Mouse (Mus musculus) lung, embryonic 14.5 days (tissue): Measurements from ENCODE around the gene Pla2g6. TPM values are rescaled to one million over a fixed set of nuclear protein-coding genes. Genes with fewer than 3 reads are reported as not detected.

Experiments used
- ATAC-seq: fragments of 200-750 bp; cut with Nextera tagmentation; 2 replicates; pipeline ENCODE4 v1.8.0; 2017; ENCODE audit warnings: mild to moderate bottlenecking, moderate TSS enrichment, moderate library complexity; ENCODE audit not compliant: insufficient read depth
- DNase-seq: peaks from one replicate; pipeline ENCODE4 v3.0.0-alpha.2; 2015
- H3K27ac ChIP-seq: fragments of 300-500 bp; sonication (generic); 2 replicates; pipeline ENCODE4 v1.5.1; 2014; ENCODE audit warnings: low read depth, mild to moderate bottlenecking, moderate library complexity
- H3K27me3 ChIP-seq: fragments of 300-500 bp; sonication (generic); 2 replicates; pipeline ENCODE4 v1.6.1; 2014; ENCODE audit warnings: low read length, control low read depth; ENCODE audit not compliant: insufficient read depth
- H3K36me3 ChIP-seq: fragments of 300-500 bp; sonication (generic); 2 replicates; pipeline ENCODE4 v1.6.1; 2014; ENCODE audit warnings: control low read depth; ENCODE audit not compliant: insufficient read depth
- H3K4me1 ChIP-seq: fragments of 300-500 bp; sonication (generic); 2 replicates; pipeline ENCODE4 v1.6.1; 2014; ENCODE audit warnings: antibody characterized with exemption, control low read depth; ENCODE audit not compliant: insufficient read depth
- H3K4me2 ChIP-seq: fragments of 300-500 bp; sonication (generic); 2 replicates; pipeline ENCODE4 v1.6.1; 2014; ENCODE audit warnings: mild to moderate bottlenecking
- H3K4me3 ChIP-seq: fragments of 300-500 bp; sonication (generic); 2 replicates; pipeline ENCODE4 v1.5.1; 2014; ENCODE audit warnings: low read depth, low read length
- H3K9ac ChIP-seq: fragments of 300-500 bp; sonication (generic); 2 replicates; pipeline ENCODE4 v1.6.1; 2014
- H3K9me3 ChIP-seq: fragments of 300-500 bp; sonication (generic); 2 replicates; pipeline ENCODE4 v1.6.1; 2016; ENCODE audit warnings: low read depth, low read length, control low read depth
- CTCF ChIP-seq: IDR thresholded peaks from 2 replicates; pipeline ENCODE4 v1.5.1; 2016; ENCODE audit warnings: antibody characterized with exemption, low read depth
- WGBS: fragments of 180-500 bp; shearing (Covaris S2); extraction: QIAGEN DNeasy Blood & Tissue Kit; methylation state at CpG from one replicate; pipeline ENCODE4 v1.1.7; 2014; 5-methylcytosine and 5-hydroxymethylcytosine counted together
- microRNA counts: library from miRNA; unstranded; fragments of <30 nt; microRNA quantifications from one replicate; lab custom pipeline; 2016
- microRNA-seq: library from miRNA; unstranded; fragments of <30 nt; microRNA quantifications from one replicate; pipeline ENCODE4, GENCODE M21; 2016; ENCODE audit warnings: borderline number of aligned reads
- polyA plus RNA-seq: library from polyadenylated mRNA; unstranded; fragments of >200 nt; fragmentation: Nextera tagmentation; extraction: Ambion mirVana; gene quantifications from 2 replicates; pipeline ENCODE4 v1.2.1, GENCODE M21; 2014

The Pla2g6 gene
- polyA plus RNA-seq, 1 experiment from 2014 or later = 18.4 TPM

DNA sequence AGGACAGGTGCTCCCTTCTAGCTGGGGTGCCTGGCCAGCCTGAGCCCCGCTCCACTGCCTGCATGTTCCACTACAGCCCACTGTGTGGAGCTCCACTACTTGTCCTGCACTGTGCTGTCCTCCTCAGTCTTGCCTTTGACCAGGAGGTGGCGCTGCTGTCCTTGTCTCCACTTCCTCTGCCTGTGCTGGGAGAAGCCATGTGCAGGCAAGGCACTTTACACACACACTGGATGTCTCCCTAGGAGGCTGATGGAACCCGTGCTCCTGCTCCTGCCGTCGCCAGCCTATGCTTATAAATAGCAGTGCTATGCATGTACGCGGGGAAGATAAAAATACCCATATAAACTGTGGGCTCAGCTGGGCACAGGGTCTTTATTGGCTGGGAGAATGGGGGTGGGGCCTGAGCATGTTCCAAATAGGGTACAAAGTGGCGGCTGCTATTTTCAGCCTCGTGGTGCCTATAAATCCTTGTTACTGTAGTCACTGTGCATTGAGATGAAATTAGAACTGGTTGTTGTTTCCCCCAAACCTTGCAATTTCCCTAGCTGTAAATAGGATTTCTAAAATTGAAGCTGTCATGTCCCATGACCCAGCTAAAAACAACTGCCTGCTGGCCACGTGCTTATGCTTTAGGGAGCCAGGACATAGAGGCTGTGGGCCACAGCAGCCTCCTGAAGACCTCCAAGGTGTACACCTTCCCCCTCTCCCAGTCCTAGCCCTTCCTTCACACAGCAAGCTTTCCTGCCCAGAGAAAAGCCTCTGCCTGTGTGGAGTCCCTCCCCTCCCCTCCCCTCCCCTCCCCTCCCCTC is 84.8 kb downstream of the Pla2g6 start:
- 11% methylated on average over 10 of the region's 10 CpGs for WGBS
- Histone ChIP-seq H3K4me2 (0 out of 2 replicates have a peak overlapping the region, but pooled peaks have one; percentile 32), H3K9me3 (no peaks in the 10 kb centered on the region), H3K27me3 (no peaks in the 10 kb centered on the region), H3K4me3 (no peak overlapping the region), H3K36me3 (peaks cover 50% of the 10 kb centered on the region), H3K27ac (peak overlapping the region; percentile 50; the same call in 1 of the 2 replicates), H3K9ac (no peak overlapping the region), H3K4me1 (no peaks in the 10 kb centered on the region)
- TF ChIP-seq CTCF = peak; percentile 100
- DNase-seq = peak; percentile 97
- ATAC-seq = peak; percentile 97

DNA sequence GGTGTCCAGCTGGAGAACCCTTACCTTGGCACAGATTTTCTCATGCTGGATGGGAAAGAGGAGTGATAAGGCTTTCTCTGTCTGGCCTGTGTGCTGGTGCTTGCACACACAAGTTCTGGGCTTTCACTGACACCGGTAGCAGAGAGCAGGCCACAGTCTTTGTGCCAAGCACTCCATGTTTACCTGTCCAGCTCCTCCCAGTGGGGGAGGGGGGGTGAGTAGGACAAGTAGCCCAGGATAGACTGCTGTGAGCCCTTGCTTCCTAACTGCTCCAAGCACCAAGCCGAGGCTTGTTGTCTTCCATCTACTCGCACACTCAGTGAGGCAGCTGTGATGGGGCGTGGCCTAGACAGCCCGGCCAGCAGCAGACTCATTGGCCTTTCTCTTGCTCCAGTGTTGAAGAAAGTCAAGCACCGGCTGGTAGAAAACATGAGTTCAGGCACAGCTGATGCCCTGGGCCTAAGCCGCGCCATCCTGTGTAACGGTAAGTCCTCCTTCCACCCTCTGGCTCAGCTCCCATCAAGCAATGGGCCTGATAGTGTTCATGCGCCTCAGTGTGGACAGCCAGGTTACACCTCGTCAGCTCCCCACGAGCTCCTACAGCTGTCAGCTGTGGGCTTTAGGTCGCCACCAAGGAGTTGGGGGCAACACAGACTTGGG is 85.5 kb downstream of the Pla2g6 start:
- ATAC-seq = peak; percentile 59
- Histone ChIP-seq H3K4me2 (no peak overlapping the region), H3K27me3 (no peaks in the 10 kb centered on the region), H3K27ac (no peak overlapping the region), H3K9ac (no peak overlapping the region), H3K36me3 (peaks cover 48% of the 10 kb centered on the region), H3K9me3 (no peaks in the 10 kb centered on the region), H3K4me3 (no peak overlapping the region), H3K4me1 (no peaks in the 10 kb centered on the region)
- WGBS = 72% methylated on average over 13 of the region's 13 CpGs
- no peak for TF ChIP-seq CTCF
- DNase-seq = no peak

DNA sequence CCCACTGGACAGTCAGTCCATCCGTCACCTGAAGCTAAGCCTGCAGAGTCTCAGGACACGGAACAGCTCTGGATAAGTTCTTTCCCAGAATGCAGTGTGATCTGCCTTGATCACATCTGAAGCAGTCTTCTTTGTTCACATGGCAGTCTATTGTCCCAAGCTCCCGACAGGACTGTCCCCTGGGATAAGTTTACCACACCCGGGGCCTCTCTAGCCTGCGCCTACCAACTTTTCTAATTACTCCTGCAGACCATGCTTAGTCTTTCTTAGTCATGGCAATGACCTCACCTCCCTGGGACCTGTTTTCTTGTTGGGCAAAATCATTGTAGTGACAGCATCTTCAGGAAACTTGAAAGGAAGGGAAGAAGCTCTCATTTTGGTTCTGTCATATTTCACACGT is 90.2 kb downstream of the Pla2g6 start:
- ATAC-seq (no peak), DNase-seq (no peak)
- 81% methylated on average over 6 of the region's 6 CpGs for WGBS
- H3K27ac ChIP-seq = no peak overlapping the region
- H3K4me1 ChIP-seq = no peaks in the 10 kb centered on the region
- no peak overlapping the region for H3K4me3 ChIP-seq
- no peaks in the 10 kb centered on the region for H3K27me3 ChIP-seq
- no peaks in the 10 kb centered on the region for H3K9me3 ChIP-seq
- TF ChIP-seq CTCF = no peak
- H3K9ac ChIP-seq = no peak overlapping the region
- peaks cover 41% of the 10 kb centered on the region for H3K36me3 ChIP-seq
- H3K4me2 ChIP-seq = no peak overlapping the region

MicroRNAs within 50 kb of the gene (microRNA counts, 519-probe panel; counts per million panel counts)
- microRNA mmu-miR-1943 (lab: Ali Mortazavi, UCI) = 1,836 counts per million, percentile 16 among the panel's probes with 10 or more counts

Small RNAs within 50 kb of the gene (microRNA-seq; reads per million reads assigned to microRNA genes)
- 2.6 reads per million, percentile 6 among the genes with 10 or more reads in this experiment for gene Mir1943

Other genes with a start within 250 kb of the Pla2g6 start
- 7.5 and 9.0 TPM in 2 replicates for gene Micall1, start 219.5 kb downstream of the Pla2g6 start, polyA plus RNA-seq
- 315 and 325 TPM in 2 replicates for gene Polr2f, start 187.4 kb downstream of the Pla2g6 start, polyA plus RNA-seq
- 6.0 and 7.1 TPM in 2 replicates for gene 1700088E04Rik, start 187.1 kb downstream of the Pla2g6 start, polyA plus RNA-seq
- gene Sox10, start 163.2 kb downstream of the Pla2g6 start, polyA plus RNA-seq = 0.37 and 0.79 TPM in 2 replicates
- 18.1 and 18.7 TPM in 2 replicates for gene Pick1, start 99.2 kb downstream of the Pla2g6 start, polyA plus RNA-seq
- gene Gm49486, start 99.0 kb downstream of the Pla2g6 start, polyA plus RNA-seq = 0.18 and 0.53 TPM in 2 replicates
- 0.11 and 0.18 TPM in 2 replicates for gene Slc16a8, start 73.6 kb downstream of the Pla2g6 start, polyA plus RNA-seq
- gene Baiap2l2, start 42.9 kb downstream of the Pla2g6 start, polyA plus RNA-seq = 3.1 and 3.9 TPM in 2 replicates
- 3.3 and 4.3 TPM in 2 replicates for gene Maff, start 18.2 kb upstream of the Pla2g6 start, polyA plus RNA-seq
- gene Tmem184b, start 75.2 kb upstream of the Pla2g6 start, polyA plus RNA-seq = 77.3 and 78.3 TPM in 2 replicates
- 93.2 and 99.6 TPM in 2 replicates for gene Csnk1e, start 127.2 kb upstream of the Pla2g6 start, polyA plus RNA-seq
- gene Kcnj4, start 176.9 kb upstream of the Pla2g6 start, polyA plus RNA-seq = not detected in 2 replicates
- 60.3 and 68.2 TPM in 2 replicates for gene Kdelr3, start 188.0 kb upstream of the Pla2g6 start, polyA plus RNA-seq
- gene Ddx17, start 218.4 kb upstream of the Pla2g6 start, polyA plus RNA-seq = 78.9 and 83.8 TPM in 2 replicates